Mouse (Mus musculus) embryonic facial prominence, embryonic 14.5 days (tissue): ENCODE measurements around the gene Esr2. TPM values are rescaled to one million over a fixed set of nuclear protein-coding genes. Genes with fewer than 3 reads are reported as not detected.
"Not testable (repeated sequence)": the region's sequence is repeated elsewhere in the genome, so short reads cannot be mapped to it uniquely, and the experiment has no call there.

Experiments
- ATAC-seq: fragments of 200-750 bp; cut with Nextera tagmentation; 2 replicates; pipeline ENCODE4 v1.8.0; 2017; ENCODE audit warnings: low read depth, moderate number of reproducible peaks, moderate TSS enrichment
- DNase-seq: peaks from one replicate; pipeline ENCODE4 v3.0.0-alpha.2; 2015; ENCODE audit warnings: low spot score
- H3K27ac ChIP-seq: fragments of 300-500 bp; sonication (generic); replicated peaks from 2 replicates; pipeline ENCODE4 v1.5.1; 2014; ENCODE audit warnings: low read depth, mild to moderate bottlenecking, low read length, moderate library complexity
- H3K27me3 ChIP-seq: fragments of 300-500 bp; sonication (generic); replicated peaks from 2 replicates; pipeline ENCODE4 v1.6.1; 2014; ENCODE audit warnings: low read length; ENCODE audit not compliant: control insufficient read depth, insufficient read depth
- H3K36me3 ChIP-seq: fragments of 300-500 bp; sonication (generic); 2 replicates; pipeline ENCODE4 v1.6.1; 2014; ENCODE audit warnings: low read length, mixed read lengths; ENCODE audit not compliant: control insufficient read depth, insufficient read depth
- H3K4me1 ChIP-seq: fragments of 300-500 bp; sonication (generic); 2 replicates; pipeline ENCODE4 v1.6.1; 2014; ENCODE audit warnings: antibody characterized with exemption, low read length; ENCODE audit not compliant: control insufficient read depth, insufficient read depth
- H3K4me2 ChIP-seq: fragments of 300-500 bp; sonication (generic); 2 replicates; pipeline ENCODE4 v1.6.1; 2014; ENCODE audit warnings: low read depth, mild to moderate bottlenecking, low read length, moderate library complexity, mixed read lengths
- H3K4me3 ChIP-seq: fragments of 300-500 bp; sonication (generic); 2 replicates; pipeline ENCODE4 v1.5.1; 2014; ENCODE audit warnings: low read depth, mild to moderate bottlenecking, low read length
- H3K9ac ChIP-seq: fragments of 300-500 bp; sonication (generic); 2 replicates; pipeline ENCODE4 v1.6.1; 2014; ENCODE audit warnings: low read depth, mild to moderate bottlenecking, low read length, moderate library complexity, mixed read lengths
- H3K9me3 ChIP-seq: fragments of 300-500 bp; sonication (generic); 2 replicates; pipeline ENCODE4 v1.6.1; 2016; ENCODE audit warnings: low read length; ENCODE audit not compliant: control insufficient read depth
- WGBS: fragments of 180-500 bp; shearing (Covaris S2); extraction: QIAGEN DNeasy Blood & Tissue Kit; methylation state at CpG from one replicate; pipeline ENCODE4 v1.1.7; 2014; 5-methylcytosine and 5-hydroxymethylcytosine counted together
- polyA plus RNA-seq: library from polyadenylated mRNA; unstranded; fragments of >200 nt; fragmentation: Nextera tagmentation; extraction: Ambion mirVana; gene quantifications from 2 replicates; pipeline ENCODE4 v1.2.1, GENCODE M21; 2014

The Esr2 gene
- polyA plus RNA-seq, result 0.54 TPM in 1 of 2 replicates, not detected in the other

DNA sequence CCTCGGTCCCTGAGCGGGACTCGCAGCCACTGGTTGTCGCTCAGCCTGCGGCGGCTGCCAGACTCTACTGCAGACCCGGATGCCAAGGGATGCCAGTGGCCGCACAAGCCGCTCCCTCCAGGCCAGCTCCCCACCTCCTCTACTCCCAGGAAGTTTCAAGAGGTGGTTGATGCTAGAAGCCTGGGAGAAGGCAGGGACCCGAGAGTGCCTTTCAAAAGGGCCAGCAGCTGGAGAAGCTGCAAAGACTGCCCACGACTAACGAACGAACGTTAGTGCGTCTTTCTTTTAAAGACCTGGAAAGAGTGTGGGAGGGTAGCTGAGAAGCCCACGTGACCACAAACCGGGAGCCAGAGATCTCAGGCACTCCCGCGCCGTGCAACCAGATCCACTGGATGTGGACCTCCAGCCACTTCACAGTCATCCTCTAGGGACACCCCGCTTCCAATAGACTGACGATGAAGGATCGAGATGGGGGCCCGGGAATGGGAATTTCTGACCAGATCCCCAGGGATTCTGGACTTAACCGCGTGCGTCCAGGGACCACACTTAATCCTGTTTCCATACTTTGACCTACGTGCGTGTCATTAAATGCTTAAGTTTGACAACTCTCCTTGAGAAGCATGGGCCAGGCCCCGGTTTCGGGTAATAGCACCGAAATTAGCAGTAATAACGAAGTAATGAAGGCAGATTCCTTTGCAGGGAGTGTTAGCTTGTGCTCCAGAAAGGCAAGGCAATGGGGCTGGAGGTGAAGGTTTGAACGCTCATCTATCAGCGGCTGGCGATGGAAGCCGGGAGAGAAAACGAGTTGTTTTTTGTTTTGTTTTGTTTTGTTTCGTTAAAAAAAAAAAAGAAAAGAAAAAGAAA lies at the start of gene Esr2:
Gene Esr2, minus strand, starts transcription at position 260 of the 864 bp plus-strand sequence.
- Histone ChIP-seq H3K4me2 (peak within 1 kb of the TSS; percentile 95), H3K4me3 (peak within 1 kb of the TSS; percentile 40), H3K36me3 (no peaks in the 10 kb centered on the region), H3K9ac (peak within 1 kb of the TSS; percentile 47), H3K27me3 (0 out of 2 replicates have a peak, but pooled peaks cover 4% of the 10 kb centered on the region), H3K27ac (no peak within 1 kb of the TSS), H3K4me1 (no peaks in the 10 kb centered on the region), H3K9me3 (no peaks in the 10 kb centered on the region)
- DNase-seq, result peak; percentile 68
- under 1% methylated on average over 39 of the region's 39 CpGs for whole genome bisulfite sequencing
- 0 out of 2 replicates have a peak, but pooled peaks have one; percentile 76 for ATAC-seq

DNA sequence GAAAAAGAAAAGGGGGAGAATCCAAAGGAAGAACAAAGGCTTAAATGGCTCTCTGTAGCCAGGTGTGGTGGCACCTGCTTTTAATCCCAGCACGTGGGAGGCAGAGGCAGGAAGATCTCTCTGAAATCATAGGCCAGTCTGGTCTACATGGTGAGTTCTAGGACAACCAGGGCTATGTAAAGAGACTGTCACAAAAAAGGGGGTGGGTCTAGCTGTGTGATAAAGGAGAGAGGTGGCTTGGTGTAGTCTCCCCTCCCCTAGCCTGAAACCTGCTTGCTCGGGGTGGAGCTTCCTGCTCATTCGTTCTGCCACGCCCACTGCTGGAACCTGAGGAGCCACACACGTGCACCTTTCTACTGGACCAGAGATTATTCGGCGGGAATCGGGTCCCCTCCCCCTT lies 45.0 kb upstream of the Esr2 start:
- not testable (repeated sequence) for H3K9ac ChIP-seq, H3K27ac ChIP-seq, H3K27me3 ChIP-seq, ATAC-seq, H3K36me3 ChIP-seq, H3K4me3 ChIP-seq, H3K4me1 ChIP-seq, H3K9me3 ChIP-seq, H3K4me2 ChIP-seq, DNase-seq
- WGBS, result 52% methylated on average over 1 of the region's 8 CpGs

DNA sequence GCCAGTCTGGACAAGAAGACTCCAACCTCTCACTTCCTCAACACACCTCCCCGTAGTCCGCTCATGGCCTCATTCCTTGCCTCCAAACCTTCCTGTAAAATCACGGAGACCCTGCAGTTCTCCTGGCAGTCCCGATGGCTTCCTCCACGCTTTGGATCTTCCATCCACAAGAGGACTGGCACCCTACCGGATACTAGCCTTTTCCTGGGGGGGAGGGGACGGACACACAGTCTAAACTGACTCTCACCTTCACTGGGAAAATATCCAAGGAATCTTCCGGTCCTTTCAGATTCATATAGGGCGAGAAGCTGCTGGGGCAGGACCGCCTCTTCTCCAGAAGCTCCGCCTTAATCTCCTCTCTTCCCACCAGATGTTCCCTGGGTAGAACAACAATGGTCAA lies 39.7 kb upstream of the Esr2 start:
- Histone ChIP-seq H3K4me2 (no peak overlapping the region), H3K4me1 (no peaks in the 10 kb centered on the region), H3K9me3 (no peaks in the 10 kb centered on the region), H3K9ac (no peak overlapping the region), H3K36me3 (no peaks in the 10 kb centered on the region), H3K4me3 (no peak overlapping the region), H3K27me3 (no peaks in the 10 kb centered on the region), H3K27ac (no peak overlapping the region)
- WGBS, result 73% methylated on average over 11 of the region's 11 CpGs
- DNase-seq (no peak), ATAC-seq (no peak)

DNA sequence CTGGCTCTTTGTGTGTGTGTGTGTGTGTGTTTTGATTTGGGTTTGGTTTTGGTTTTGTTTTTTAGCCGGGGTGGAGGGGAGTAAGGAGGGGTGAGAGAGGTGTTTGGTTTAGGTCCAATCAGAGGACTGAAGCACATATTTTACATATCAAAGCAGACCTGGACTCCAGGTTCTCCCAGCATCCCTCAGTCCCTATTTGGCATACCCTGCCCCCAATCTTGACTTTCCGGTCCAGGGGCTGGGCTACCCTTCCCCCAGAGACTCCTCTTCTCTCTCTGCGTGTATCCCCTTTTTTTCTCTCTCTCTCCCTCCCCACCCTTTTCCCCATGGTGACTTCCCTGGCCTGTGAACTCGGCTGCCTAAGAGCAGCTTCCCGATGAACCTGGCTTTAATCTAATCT lies 38.1 kb upstream of the Esr2 start:
- H3K4me3 ChIP-seq, result no peak overlapping the region
- ATAC-seq, result no peak
- H3K36me3 ChIP-seq, result no peaks in the 10 kb centered on the region
- H3K4me2 ChIP-seq, result no peak overlapping the region
- DNase-seq, result no peak
- WGBS, result 14% methylated on average over 5 of the region's 5 CpGs
- no peaks in the 10 kb centered on the region for H3K4me1 ChIP-seq
- no peaks in the 10 kb centered on the region for H3K9me3 ChIP-seq
- H3K9ac ChIP-seq, result no peak overlapping the region
- H3K27ac ChIP-seq, result no peak overlapping the region
- H3K27me3 ChIP-seq, result no peaks in the 10 kb centered on the region

DNA sequence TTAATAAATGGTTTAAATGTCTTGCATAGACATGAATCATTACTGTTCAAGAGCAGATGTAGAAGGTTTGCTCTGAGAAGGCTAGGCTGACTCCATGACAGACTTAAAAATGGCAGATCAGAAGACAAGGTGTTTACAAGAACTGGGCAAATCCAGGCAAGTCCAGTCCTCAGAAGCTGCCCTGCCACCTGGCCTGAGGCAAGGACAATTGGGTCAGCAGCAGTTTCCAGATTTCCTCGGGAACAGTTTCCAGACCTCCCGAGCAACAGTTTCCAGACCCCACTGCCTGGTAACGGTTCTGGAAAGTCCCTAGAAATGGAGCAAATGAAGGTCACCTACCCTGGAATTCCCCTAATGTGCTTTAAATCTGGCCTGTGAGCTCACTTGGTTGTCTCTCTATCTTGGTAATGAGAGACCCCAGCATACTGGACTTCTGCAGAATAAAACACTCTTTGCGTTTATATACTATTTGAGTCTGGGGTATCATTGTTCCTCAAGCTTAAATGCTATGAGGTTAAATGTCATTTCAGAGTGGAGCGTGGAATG lies 32.4 kb upstream of the Esr2 start:
- Histone ChIP-seq H3K27ac (no peak overlapping the region), H3K9ac (no peak overlapping the region), H3K4me3 (no peak overlapping the region), H3K36me3 (no peaks in the 10 kb centered on the region), H3K4me2 (no peak overlapping the region), H3K4me1 (no peaks in the 10 kb centered on the region), H3K27me3 (no peaks in the 10 kb centered on the region), H3K9me3 (no peaks in the 10 kb centered on the region)
- 88% methylated on average over 5 of the region's 5 CpGs for WGBS
- ATAC-seq (no peak), DNase-seq (no peak)

DNA sequence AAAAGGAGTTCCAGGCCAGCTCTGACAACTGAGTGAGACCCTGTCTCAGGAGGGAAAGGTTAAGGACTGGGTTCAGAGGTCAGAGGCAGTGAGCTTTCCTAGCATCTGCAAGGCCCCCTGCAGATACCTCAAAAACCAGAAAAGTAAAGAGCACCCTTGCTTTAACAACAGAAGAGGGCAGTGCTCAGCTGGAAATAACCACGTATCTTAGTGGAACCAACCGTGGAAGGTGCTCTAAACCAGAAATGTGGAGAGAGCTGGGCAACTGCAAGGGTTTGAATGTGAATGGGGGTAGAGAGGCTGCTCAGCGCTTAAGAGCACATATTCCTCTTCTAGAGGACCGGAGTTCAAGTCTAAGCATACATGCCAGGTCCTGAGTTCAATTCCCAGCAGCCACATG lies 23.3 kb upstream of the Esr2 start:
- no peaks in the 10 kb centered on the region for H3K27me3 ChIP-seq
- no peak overlapping the region for H3K4me3 ChIP-seq
- no peak overlapping the region for H3K27ac ChIP-seq
- WGBS, result 71% methylated on average over 4 of the region's 4 CpGs
- H3K9ac ChIP-seq, result no peak overlapping the region
- DNase-seq, result no peak
- H3K36me3 ChIP-seq, result no peaks in the 10 kb centered on the region
- H3K4me1 ChIP-seq, result no peaks in the 10 kb centered on the region
- no peak for ATAC-seq
- no peaks in the 10 kb centered on the region for H3K9me3 ChIP-seq
- H3K4me2 ChIP-seq, result no peak overlapping the region

DNA sequence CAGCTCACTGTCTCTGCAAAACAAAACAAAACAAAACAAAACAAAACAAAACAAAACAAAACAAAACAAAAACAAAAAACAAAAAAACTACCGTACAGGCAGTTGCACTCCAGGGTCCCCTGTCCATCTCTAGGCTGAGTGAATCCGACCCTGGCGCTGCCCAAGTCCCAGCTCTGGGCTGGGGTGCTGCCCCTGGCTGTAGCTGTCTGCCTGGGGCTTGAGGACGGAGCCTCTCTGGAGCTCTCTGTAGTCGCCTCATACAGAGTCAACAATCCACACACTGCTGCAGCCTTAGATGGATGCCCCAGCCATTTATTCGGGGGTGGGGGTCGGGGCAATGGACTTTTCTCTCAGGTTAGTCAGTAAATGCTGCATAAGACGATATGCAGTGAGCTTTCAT lies 20.0 kb upstream of the Esr2 start:
- Histone ChIP-seq H3K36me3 (no peaks in the 10 kb centered on the region), H3K9me3 (no peaks in the 10 kb centered on the region), H3K27me3 (no peaks in the 10 kb centered on the region), H3K27ac (no peak overlapping the region), H3K4me3 (peak overlapping the region; percentile 40), H3K4me1 (no peaks in the 10 kb centered on the region), H3K4me2 (peak overlapping the region; percentile 93), H3K9ac (peak overlapping the region; percentile 61; the same call in 1 of the 2 replicates)
- WGBS, result 44% methylated on average over 8 of the region's 8 CpGs
- DNase-seq (no peak), ATAC-seq (0 out of 2 replicates have a peak, but pooled peaks have one; percentile 9)

DNA sequence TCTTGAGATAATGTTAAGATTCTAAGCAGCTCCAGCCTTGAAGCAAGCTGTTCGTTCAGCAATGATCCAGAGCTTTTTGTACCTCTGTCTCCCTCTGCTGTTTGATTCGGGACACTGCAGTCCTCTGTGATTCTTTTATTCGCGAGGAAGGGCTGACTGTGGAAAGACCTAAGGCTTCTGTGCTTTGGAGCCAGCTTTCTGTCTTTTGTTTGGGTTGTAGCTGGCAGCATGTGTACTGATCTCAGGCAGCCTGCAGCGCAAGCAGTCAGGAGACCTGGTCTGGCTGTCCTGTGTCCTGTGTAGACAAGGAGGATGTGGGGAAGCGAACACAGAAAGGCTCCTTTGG lies 19.6 kb upstream of the Esr2 start:
- Histone ChIP-seq H3K36me3 (no peaks in the 10 kb centered on the region), H3K27me3 (no peaks in the 10 kb centered on the region), H3K9me3 (no peaks in the 10 kb centered on the region), H3K4me1 (no peaks in the 10 kb centered on the region), H3K4me2 (peak overlapping the region; percentile 93), H3K9ac (peak overlapping the region; percentile 61), H3K4me3 (peak overlapping the region; percentile 40), H3K27ac (no peak overlapping the region)
- ATAC-seq (peak; percentile 81), DNase-seq (peak; percentile 81)
- WGBS, result 8% methylated on average over 6 of the region's 6 CpGs
